8 mouse cellular contexts compared by ENCODE assay signal in the genomic region with DNA sequence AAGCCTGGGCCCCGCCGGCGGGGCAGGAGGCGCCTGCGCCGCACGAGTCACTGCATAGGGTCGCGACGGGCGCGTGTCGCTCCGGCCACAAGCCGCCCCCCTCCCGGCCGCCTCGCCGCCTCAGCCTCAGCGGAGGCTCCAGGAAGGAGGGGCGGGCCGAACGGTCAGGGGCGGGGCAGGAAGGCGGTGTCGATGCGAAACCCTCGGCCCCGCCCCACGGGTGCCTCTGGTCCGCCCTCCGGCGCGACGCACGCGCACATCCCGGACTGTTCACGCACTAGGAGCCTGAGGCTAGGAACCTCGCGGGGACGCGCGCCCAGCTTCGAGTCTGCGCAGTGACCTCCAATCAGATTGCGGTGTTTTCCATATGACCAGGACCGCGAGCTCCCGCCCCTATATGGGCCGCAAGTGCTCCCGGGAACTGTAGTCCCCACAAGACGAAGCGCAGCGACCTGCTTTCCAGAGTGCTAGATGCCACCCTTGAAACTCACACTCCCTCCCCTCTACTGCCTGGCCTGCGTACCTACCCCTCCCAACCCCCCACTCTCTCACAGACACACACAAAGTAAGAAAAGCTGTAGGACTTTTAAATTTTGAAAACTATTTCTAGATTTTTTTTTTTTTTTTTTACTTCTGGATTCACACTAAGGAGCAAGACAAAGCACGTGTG. TPM values are rescaled to one million over a fixed set of nuclear protein-coding genes. Genes with fewer than 3 reads are reported as not detected.
DNase-seq lines count a peak whose midpoint lies in the region; ATAC-seq lines count a peak whose summit lies in the region.

Gene Ralgapa2, minus strand, starts transcription at position 434 of the 670 bp plus-strand sequence.

- no peak within 1 kb of the TSS for H3K27ac ChIP-seq in intestine, embryonic 14.5 days (ENCODE audit: low read depth)

- peak within 1 kb of the TSS; percentile 70 for H3K4me2 ChIP-seq in intestine, embryonic 14.5 days (ENCODE audit: low read length)

- peak within 1 kb of the TSS; percentile 81 for H3K9ac ChIP-seq in intestine, embryonic 14.5 days (ENCODE audit: low read length)

- no peaks in the 10 kb centered on the region for H3K36me3 ChIP-seq in intestine, embryonic 14.5 days (ENCODE audit: control insufficient read depth, insufficient read depth, low read length)

- peak within 1 kb of the TSS; percentile 81 for H3K4me3 ChIP-seq in intestine, embryonic 14.5 days (ENCODE audit: low read depth, low read length)

- peaks cover 5% of the 10 kb centered on the region for H3K4me1 ChIP-seq in intestine, embryonic 14.5 days (replicated peaks; ENCODE audit: control insufficient read depth, insufficient read depth, low read length)

- H3K27me3 ChIP-seq in intestine, embryonic 14.5 days (replicated peaks; ENCODE audit: control insufficient read depth, insufficient read depth, low read length), result no peaks in the 10 kb centered on the region

- no peaks in the 10 kb centered on the region for H3K9me3 ChIP-seq in intestine, embryonic 14.5 days (ENCODE audit: control insufficient read depth, low read length)

- under 1% methylated on average over 56 of the region's 57 CpGs for WGBS in intestine, embryonic 14.5 days

- intact Hi-C loops in left cerebral cortex, postnatal 14 days (cut with DNase I), result no loop called here

- peak; percentile 96 for DNase-seq in adrenal gland, adult 18-20 months (ENCODE audit: low spot score in 2 of 2)
- DNase-seq in embryo, embryonic 11 days, result peak; percentile 100
- peak; percentile 100 for DNase-seq in gastrocnemius, postnatal 25 days
- DNase-seq in intestine, embryonic 14.5 days (ENCODE audit: low spot score), result peak; percentile 96
- DNase-seq in left cerebral cortex, postnatal 14 days (ENCODE audit: low spot score in 2 of 2), result peak; percentile 99 to 100
- DNase-seq in mesoderm, embryonic 11.5 days (ENCODE audit: low read depth, low spot score), result peak; percentile 100
- peak; percentile 100 for DNase-seq in right cerebral cortex, postnatal 36 days (ENCODE audit: low spot score in 2 of 2)
- DNase-seq in yolk sac, embryonic 10.5 days (ENCODE audit: low spot score), result peak; percentile 99

- ATAC-seq in intestine, embryonic 14.5 days (replicated peaks; ENCODE audit: low FRiP score, low TSS enrichment, low read depth), result peak; percentile 98

RNA-seq across cellular contexts. Expression of gene Ralgapa2, which starts in this region (rescaled TPM):
- total RNA-seq in adrenal gland, adult 18-20 months (2021), result 10 to 100 TPM; 24.6 to 37.7 TPM
- 1 to 10 TPM; 6.5 to 8.0 TPM for total RNA-seq in gastrocnemius, postnatal 25 days (2021)
- 11.0 and 13.1 TPM in 2 replicates for polyA plus RNA-seq in intestine, embryonic 14.5 days (2014; fragmentation: Nextera tagmentation; extraction: Ambion mirVana)
- total RNA-seq in left cerebral cortex, postnatal 14 days (2021), result 10 to 100 TPM; 19.2 to 26.2 TPM
